Mouse (Mus musculus) layer of hippocampus, adult 9-10 months (tissue): ENCODE data around the gene Olfr1058.
"Not testable (repeated sequence)": the region's sequence is repeated elsewhere in the genome, so short reads cannot be mapped to it uniquely, and the experiment has no call there.

Experiments
- DNase-seq: peaks from one replicate; pipeline ENCODE4 v3.0.0; 2022; ENCODE audit warnings: low spot score

Olfr1058 gene

GRCm38 (mm10) chr2:86388461-86388860, at the start of gene Olfr1058:
Gene Olfr1058 (minus strand): TSS chr2:86388561.
- DNase-seq, result not testable (repeated sequence)

GRCm38 (mm10) chr2:86428511-86428910, 40.1 kb upstream of the Olfr1058 start:
- DNase-seq, result not testable (repeated sequence)

GRCm38 (mm10) chr2:86426649-86427048, 38.3 kb upstream of the Olfr1058 start, which contains the start of gene Olfr1062:
Gene Olfr1062 (minus strand): TSS chr2:86426749.
- DNase-seq, result not testable (repeated sequence)

- no peak for DNase-seq
Observed at GRCm38 (mm10) chr2:86413950-86414349, 25.6 kb upstream of the Olfr1058 start, which contains the start of gene Olfr1061. Gene Olfr1061 (minus strand): TSS chr2:86414050.

GRCm38 (mm10) chr2:86395114-86395513, 6.8 kb upstream of the Olfr1058 start:
- no peak for DNase-seq

- DNase-seq, result no peak
Observed at GRCm38 (mm10) chr2:86378293-86378692, 10.1 kb downstream of the Olfr1058 start, which contains the start of gene Olfr1057. Gene Olfr1057 (minus strand): TSS chr2:86378393.

- not testable (repeated sequence) for DNase-seq
Observed at GRCm38 (mm10) chr2:86366342-86366741, 22.0 kb downstream of the Olfr1058 start.

- DNase-seq, result no peak
Observed at GRCm38 (mm10) chr2:86362369-86362768, 26.0 kb downstream of the Olfr1058 start, which contains the start of gene Olfr1056. Gene Olfr1056 (minus strand): TSS chr2:86362469.

GRCm38 (mm10) chr2:86351751-86352150, 36.6 kb downstream of the Olfr1058 start:
- DNase-seq, result peak; percentile 17

GRCm38 (mm10) chr2:86350184-86350583, 38.2 kb downstream of the Olfr1058 start, which contains the start of gene Olfr1055:
Gene Olfr1055 (minus strand): TSS chr2:86350284.
- no peak for DNase-seq

GRCm38 (mm10) chr2:86335333-86335732, 53.0 kb downstream of the Olfr1058 start, which contains the start of gene Olfr1054:
Gene Olfr1054 (minus strand): TSS chr2:86335433.
- no peak for DNase-seq
